Mouse (Mus musculus) MEL (cell line): ENCODE data around the gene Rab7. TPM values are rescaled to one million over a fixed set of nuclear protein-coding genes. Genes with fewer than 3 reads are reported as not detected.

Experiments
- DNase-seq: peaks from one replicate; pipeline ENCODE4 v3.0.0; 2011; ENCODE audit warnings: low read depth, low spot score
- H3K27ac ChIP-seq: 2 replicates; pipeline ENCODE4 v1.5.1; 2012; ENCODE audit warnings: low read depth, mild to moderate bottlenecking, control low read depth, low read length, moderate library complexity; ENCODE audit not compliant: control insufficient read depth
- H3K27me3 ChIP-seq, 2 experiments: fragments of 150-350 bp in 1 of 2; sonication (generic) in 1 of 2; 2 replicates each; pipeline ENCODE4 v1.6.1; 2012; ENCODE audit warnings: low read length in 2 of 2, mild to moderate bottlenecking in 2 of 2, improper control_type of control experiment in 1 of 2, moderate library complexity in 1 of 2; ENCODE audit not compliant: insufficient read depth in 2 of 2, control insufficient read depth in 1 of 2
- H3K36me3 ChIP-seq, 2 experiments: 2 replicates each; pipeline ENCODE4 v1.6.1; 2012 to 2014; ENCODE audit warnings: low read length in 2 of 2, improper control_type of control experiment in 1 of 2, inconsistent platforms in 1 of 2, mild to moderate bottlenecking in 1 of 2; ENCODE audit not compliant: insufficient read depth in 2 of 2, control insufficient read depth in 1 of 2
- H3K4me1 ChIP-seq, 2 experiments: fragments of 150-350 bp in 1 of 2; sonication (generic) in 1 of 2; 2 replicates each; pipeline ENCODE4 v1.6.1; 2012; ENCODE audit warnings: low read length in 2 of 2, improper control_type of control experiment in 1 of 2, mild to moderate bottlenecking in 1 of 2; ENCODE audit not compliant: insufficient read depth in 2 of 2, control insufficient read depth in 1 of 2
- H3K4me3 ChIP-seq, 2 experiments: fragments of 150-350 bp in 1 of 2; sonication (generic) in 1 of 2; 2 replicates each; pipeline ENCODE4 v1.5.1; 2012; ENCODE audit warnings: low read depth in 2 of 2, low read length in 2 of 2, mild to moderate bottlenecking in 2 of 2, moderate library complexity in 2 of 2, control low read depth in 1 of 2, improper control_type of control experiment in 1 of 2; ENCODE audit not compliant: control insufficient read depth in 1 of 2, insufficient read depth in 1 of 2
- H3K79me2 ChIP-seq: 2 replicates; pipeline ENCODE4 v1.6.1; 2012; ENCODE audit warnings: mild to moderate bottlenecking, low read length, moderate library complexity; ENCODE audit not compliant: control insufficient read depth, poor library complexity, insufficient read depth
- H3K9ac ChIP-seq: 2 replicates; pipeline ENCODE4 v1.6.1; 2012; ENCODE audit warnings: low read depth, mild to moderate bottlenecking, control low read depth, low read length, moderate library complexity; ENCODE audit not compliant: control insufficient read depth, poor library complexity, severe bottlenecking
- H3K9me3 ChIP-seq: fragments of 150-350 bp; sonication (generic); replicated peaks from 2 replicates; pipeline ENCODE4 v1.6.1; 2012; ENCODE audit warnings: mild to moderate bottlenecking, low read length, improper control_type of control experiment, moderate library complexity; ENCODE audit not compliant: insufficient read depth
- E2F4 ChIP-seq: IDR thresholded peaks from 2 replicates; pipeline ENCODE4 v1.6.1; 2011; ENCODE audit warnings: low read depth, low read length, improper control_type of control experiment, borderline replicate concordance
- ELF1 ChIP-seq: IDR thresholded peaks from 2 replicates; pipeline ENCODE4 v1.6.1; 2014; ENCODE audit warnings: low read depth, mild to moderate bottlenecking, inconsistent platforms, low read length, improper control_type of control experiment, moderate library complexity
- EP300 ChIP-seq, 2 experiments: IDR thresholded peaks; 2 replicates each; pipeline ENCODE4 v1.6.1; 2011; ENCODE audit warnings: improper control_type of control experiment in 2 of 2, low read length in 2 of 2, low read depth in 1 of 2, mild to moderate bottlenecking in 1 of 2
- GABPA ChIP-seq: IDR thresholded peaks from 2 replicates; pipeline ENCODE4 v1.6.1; 2012; ENCODE audit warnings: low read depth, mild to moderate bottlenecking, inconsistent platforms, low read length, improper control_type of control experiment, moderate library complexity
- JUND ChIP-seq: IDR thresholded peaks from 2 replicates; pipeline ENCODE4 v1.6.1; 2011; ENCODE audit warnings: low read depth, mild to moderate bottlenecking, improper control_type of control experiment, low read length
- KAT2A ChIP-seq: conservative IDR thresholded peaks from 2 replicates; pipeline ENCODE4 v1.6.1; 2012; ENCODE audit warnings: low read depth, low read length, improper control_type of control experiment, inconsistent platforms
- MAFK ChIP-seq: IDR thresholded peaks from 2 replicates; pipeline ENCODE4 v1.6.1; 2011; ENCODE audit warnings: low read depth, mild to moderate bottlenecking, low read length, improper control_type of control experiment, borderline replicate concordance
- MAX ChIP-seq: IDR thresholded peaks from 2 replicates; pipeline ENCODE4 v1.6.1; 2011; ENCODE audit warnings: low read length, improper control_type of control experiment
- MAZ ChIP-seq: IDR thresholded peaks from 2 replicates; pipeline ENCODE4 v1.6.1; 2012; ENCODE audit warnings: low read depth, mild to moderate bottlenecking, inconsistent platforms, low read length, improper control_type of control experiment
- MYB ChIP-seq: IDR thresholded peaks from 2 replicates; pipeline ENCODE4 v1.6.1; 2011; ENCODE audit warnings: mild to moderate bottlenecking, low read depth, low read length, improper control_type of control experiment
- NELFE ChIP-seq: IDR thresholded peaks from 2 replicates; pipeline ENCODE4 v1.6.1; 2011; ENCODE audit warnings: low read depth, low read length, improper control_type of control experiment
- NRF1 ChIP-seq: IDR thresholded peaks from 2 replicates; pipeline ENCODE4 v1.6.1; 2014; ENCODE audit warnings: low read depth, mild to moderate bottlenecking, inconsistent platforms, low read length, improper control_type of control experiment, moderate library complexity; ENCODE audit not compliant: poor library complexity, insufficient read depth, severe bottlenecking
- POLR2A ChIP-seq, 2 experiments: IDR thresholded peaks; 2 replicates each; pipeline ENCODE4 v1.6.1; 2011 to 2012; ENCODE audit warnings: low read length in 2 of 2, mild to moderate bottlenecking in 2 of 2, control low read depth in 1 of 2, improper control_type of control experiment in 1 of 2, low read depth in 1 of 2, moderate library complexity in 1 of 2; ENCODE audit not compliant: control insufficient read depth in 1 of 2, insufficient read depth in 1 of 2, poor library complexity in 1 of 2
- POLR2AphosphoS2 ChIP-seq: IDR thresholded peaks from 2 replicates; pipeline ENCODE4 v1.6.1; 2011; ENCODE audit warnings: low read length, improper control_type of control experiment
- RAD21 ChIP-seq: IDR thresholded peaks from 2 replicates; pipeline ENCODE4 v1.6.1; 2011; ENCODE audit warnings: mild to moderate bottlenecking, low read depth, low read length, improper control_type of control experiment
- RCOR1 ChIP-seq: IDR thresholded peaks from 2 replicates; pipeline ENCODE4 v1.6.1; 2012; ENCODE audit warnings: low read depth, mild to moderate bottlenecking, inconsistent platforms, low read length, improper control_type of control experiment
- SIN3A ChIP-seq: IDR thresholded peaks from 2 replicates; pipeline ENCODE4 v1.6.1; 2012; ENCODE audit warnings: low read length, improper control_type of control experiment, inconsistent platforms
- SMC3 ChIP-seq: IDR thresholded peaks from 2 replicates; pipeline ENCODE4 v1.6.1; 2011; ENCODE audit warnings: low read depth, low read length, improper control_type of control experiment
- TAL1 ChIP-seq: IDR thresholded peaks from 2 replicates; pipeline ENCODE4 v1.6.1; 2012; ENCODE audit warnings: mild to moderate bottlenecking, inconsistent platforms, low read length, moderate library complexity, mixed read lengths
- TBP ChIP-seq: IDR thresholded peaks from 2 replicates; pipeline ENCODE4 v1.8.0; 2011; ENCODE audit warnings: low read depth, low read length, improper control_type of control experiment
- TCF12 ChIP-seq: IDR thresholded peaks from 2 replicates; pipeline ENCODE4 v1.6.1; 2014; ENCODE audit warnings: low read depth, mild to moderate bottlenecking, inconsistent platforms, low read length, improper control_type of control experiment, moderate library complexity
- UBTF ChIP-seq: IDR thresholded peaks from 2 replicates; pipeline ENCODE4 v1.6.1; 2012; ENCODE audit warnings: low read depth, mild to moderate bottlenecking, inconsistent platforms, low read length, improper control_type of control experiment, moderate library complexity, borderline replicate concordance; ENCODE audit not compliant: insufficient read depth
- USF1 ChIP-seq: IDR thresholded peaks from 2 replicates; pipeline ENCODE4 v1.6.1; 2014; ENCODE audit warnings: low read depth, mild to moderate bottlenecking, inconsistent platforms, low read length, improper control_type of control experiment, moderate library complexity
- USF2 ChIP-seq, 2 experiments: IDR thresholded peaks; 2 replicates each; pipeline ENCODE4 v1.6.1; 2011 to 2012; ENCODE audit warnings: improper control_type of control experiment in 2 of 2, low read length in 2 of 2, borderline replicate concordance in 1 of 2, inconsistent platforms in 1 of 2, low read depth in 1 of 2, mild to moderate bottlenecking in 1 of 2; ENCODE audit not compliant: insufficient read depth in 1 of 2
- ZC3H11A ChIP-seq: IDR thresholded peaks from 2 replicates; pipeline ENCODE4 v1.6.1; 2012; ENCODE audit warnings: low read depth, mild to moderate bottlenecking, inconsistent platforms, low read length, improper control_type of control experiment
- ZKSCAN1 ChIP-seq: IDR thresholded peaks from 2 replicates; pipeline ENCODE4 v1.6.1; 2012; ENCODE audit warnings: low read depth, mild to moderate bottlenecking, inconsistent platforms, low read length, improper control_type of control experiment, moderate library complexity
- polyA plus RNA-seq, 2 experiments: library from polyadenylated mRNA; stranded (reverse) in 1 of 2; unstranded in 1 of 2; fragments of >175 nt in 1 of 2; fragments of >200 nt in 1 of 2; gene quantifications; 2 replicates each; pipeline versions ENCODE4 v1.2.1 to v1.2.4; 2012; ENCODE audit warnings: low replicate concordance in 2 of 2, low read depth in 1 of 2; ENCODE audit not compliant: insufficient read length in 2 of 2, insufficient read depth in 1 of 2, missing spikeins in 1 of 2
- total RNA-seq: library from RNA; depleted of rRNA; stranded (reverse); fragments of 300-350 nt; gene quantifications from 2 replicates; pipeline ENCODE4 v1.2.3, GENCODE M21; 2012

Gene Rab7
- total and polyA plus RNA-seq, 3 experiments, result 47.6 to 362 (median 234) TPM

DNA sequence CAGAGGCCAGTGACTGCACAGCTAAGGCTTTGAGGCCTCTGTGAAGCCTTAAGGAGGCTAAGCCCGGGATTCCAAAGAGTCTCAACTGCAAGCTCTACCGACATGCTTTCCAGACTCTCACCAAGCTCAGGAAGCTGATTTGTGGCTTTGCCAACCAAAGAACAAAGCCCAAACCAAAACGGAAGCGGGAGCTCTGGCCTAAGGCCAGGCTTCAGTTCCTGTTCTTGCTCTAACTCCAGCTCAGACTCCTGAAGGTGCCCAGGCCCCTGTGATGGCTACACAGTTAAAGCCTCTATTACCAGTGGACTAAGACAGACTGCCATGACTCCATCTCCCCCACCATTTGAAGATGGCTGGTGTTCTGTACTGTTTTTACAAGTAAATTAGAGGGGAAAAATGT, 20.0 kb upstream of the Rab7 start:
- no peak overlapping the region for H3K9ac ChIP-seq
- H3K36me3 ChIP-seq, result peaks cover 0 to 5% of the 10 kb centered on the region in 2 experiments; a peak in 2 of 4 replicates
- H3K79me2 ChIP-seq, result no peaks in the 10 kb centered on the region
- H3K27me3 ChIP-seq, result no peaks in the 10 kb centered on the region; a peak in 1 of 4 replicates
- no peak overlapping the region for H3K4me3 ChIP-seq
- peaks cover 8 to 11% of the 10 kb centered on the region in 2 experiments for H3K4me1 ChIP-seq
- no peak overlapping the region for H3K27ac ChIP-seq
- no peaks in the 10 kb centered on the region for H3K9me3 ChIP-seq
- 0 out of 2 replicates have a peak, but pooled peaks have one; percentile 27 for TF ChIP-seq ELF1
- no peak for TF ChIP-seq MAX
- no peak for TF ChIP-seq USF1
- TF ChIP-seq TCF12, result no peak
- no peak for TF ChIP-seq ZKSCAN1
- TF ChIP-seq E2F4, result no peak
- no peak for TF ChIP-seq MAFK
- TF ChIP-seq SMC3, result no peak
- TF ChIP-seq RCOR1, result peak; percentile 83
- TF ChIP-seq SIN3A, result peak; percentile 37; the same call in 1 of the 2 replicates
- no peak for TF ChIP-seq ZC3H11A
- no peak for TF ChIP-seq GABPA
- no peak for TF ChIP-seq USF2 (IDR thresholded peaks at IDR 0.05; ENCODE audit: borderline replicate concordance in 1 of 2, insufficient read depth in 1 of 2, low read depth in 1 of 2, low read length in 2 of 2)
- TF ChIP-seq EP300 (IDR thresholded peaks at IDR 0.05; ENCODE audit: low read depth in 1 of 2, low read length in 2 of 2), result peak in 1 of 2 experiments; percentile 43; a peak in 2 of 4 replicates
- peak; percentile 79 for DNase-seq

- Histone ChIP-seq H3K9ac (no peak overlapping the region), H3K79me2 (no peaks in the 10 kb centered on the region), H3K4me3 (no peak overlapping the region), H3K4me1 (peaks cover 8 to 10% of the 10 kb centered on the region in 2 experiments), H3K9me3 (no peaks in the 10 kb centered on the region), H3K36me3 (peaks cover 0 to 5% of the 10 kb centered on the region in 2 experiments; a peak in 2 of 4 replicates), H3K27me3 (no peaks in the 10 kb centered on the region; a peak in 1 of 4 replicates), H3K27ac (no peak overlapping the region)
- no peak for TF ChIP-seq NELFE
- no peak for TF ChIP-seq MAZ
- TF ChIP-seq RAD21, result no peak
- TF ChIP-seq ELF1, result no peak
- no peak for TF ChIP-seq POLR2AphosphoS2
- no peak for TF ChIP-seq NRF1
- TF ChIP-seq POLR2A (IDR thresholded peaks at IDR 0.05; ENCODE audit: control insufficient read depth in 1 of 2, insufficient read depth in 1 of 2, low read depth in 1 of 2, low read length in 2 of 2, poor library complexity in 1 of 2), result no peak
- TF ChIP-seq UBTF, result no peak
- no peak for TF ChIP-seq MYB
- no peak for TF ChIP-seq TCF12
- TF ChIP-seq KAT2A, result no peak
- TF ChIP-seq E2F4, result no peak
- no peak for TF ChIP-seq ZC3H11A
- no peak for TF ChIP-seq TBP
- no peak for TF ChIP-seq TAL1
- no peak for TF ChIP-seq USF2 (IDR thresholded peaks at IDR 0.05; ENCODE audit: borderline replicate concordance in 1 of 2, insufficient read depth in 1 of 2, low read depth in 1 of 2, low read length in 2 of 2)
- TF ChIP-seq SIN3A, result no peak
- no peak for TF ChIP-seq JUND
- TF ChIP-seq GABPA, result no peak
- TF ChIP-seq EP300 (IDR thresholded peaks at IDR 0.05; ENCODE audit: low read depth in 1 of 2, low read length in 2 of 2), result no peak
- DNase-seq, result no peak
Measured at GRCm38 (mm10) chr6:88064072-88064642, 19.1 kb upstream of the Rab7 start.
